Mouse (Mus musculus): Measurements from ENCODE around the gene Csrp3. TPM values are rescaled to one million over a fixed set of nuclear protein-coding genes. Genes with fewer than 3 reads are reported as not detected.

The Csrp3 gene
- polyA plus RNA-seq, 1 experiment from 2014 or later: 101 TPM

GRCm38 (mm10) chr7:48881971-48882609 is 34.3 kb upstream of the Csrp3 start:
- 2% methylated on average over 28 of the region's 28 CpGs for WGBS
- 0 out of 2 replicates have a peak, but pooled peaks cover 4% of the 10 kb centered on the region for H3K36me3 ChIP-seq
- H3K27me3 ChIP-seq: peaks cover 11% of the 10 kb centered on the region; the same call in 1 of the 2 replicates
- peak overlapping the region; percentile 94 for H3K4me2 ChIP-seq (replicated peaks)
- no peaks in the 10 kb centered on the region for H3K9me3 ChIP-seq (replicated peaks)
- H3K4me1 ChIP-seq: peaks cover 23% of the 10 kb centered on the region; the same call in 1 of the 2 replicates
- no peak for ATAC-seq (ENCODE audit: insufficient number of reproducible peaks, low FRiP score, low TSS enrichment, low read depth)
- peak overlapping the region; percentile 87 for H3K4me3 ChIP-seq (replicated peaks)
- H3K27ac ChIP-seq (replicated peaks): peak overlapping the region; percentile 61
- peak overlapping the region; percentile 39 for H3K9ac ChIP-seq

GRCm38 (mm10) chr7:48881486-48881885 is 33.7 kb upstream of the Csrp3 start, which contains the start of gene E2f8:
TSS of gene E2f8 (minus strand) at chr7:48881596.
- Histone ChIP-seq H3K4me1 (peaks cover 20% of the 10 kb centered on the region; the same call in 1 of the 2 replicates), H3K27ac (replicated peaks) (peak within 1 kb of the TSS; percentile 83), H3K4me2 (replicated peaks) (peak within 1 kb of the TSS; percentile 94), H3K36me3 (0 out of 2 replicates have a peak, but pooled peaks cover 9% of the 10 kb centered on the region), H3K9ac (peak within 1 kb of the TSS; percentile 62), H3K9me3 (replicated peaks) (no peaks in the 10 kb centered on the region), H3K4me3 (replicated peaks) (peak within 1 kb of the TSS; percentile 87), H3K27me3 (peaks cover 11% of the 10 kb centered on the region; the same call in 1 of the 2 replicates)
- peak; percentile 86 for ATAC-seq (ENCODE audit: insufficient number of reproducible peaks, low FRiP score, low TSS enrichment, low read depth)
- WGBS: under 1% methylated on average over 41 of the region's 41 CpGs

- under 1% methylated on average over 73 of the region's 77 CpGs for WGBS
- Histone ChIP-seq H3K9me3 (replicated peaks) (no peaks in the 10 kb centered on the region), H3K4me1 (peaks cover 20% of the 10 kb centered on the region; the same call in 1 of the 2 replicates), H3K4me2 (replicated peaks) (peak overlapping the region; percentile 94), H3K27ac (replicated peaks) (peak overlapping the region; percentile 83), H3K4me3 (replicated peaks) (peak overlapping the region; percentile 87), H3K36me3 (0 out of 2 replicates have a peak, but pooled peaks cover 11% of the 10 kb centered on the region), H3K27me3 (peaks cover 11% of the 10 kb centered on the region; the same call in 1 of the 2 replicates), H3K9ac (peak overlapping the region; percentile 62)
- ATAC-seq (ENCODE audit: insufficient number of reproducible peaks, low FRiP score, low TSS enrichment, low read depth): peak; percentile 97
Measured at GRCm38 (mm10) chr7:48880591-48881481, 33.0 kb upstream of the Csrp3 start.

- 42% methylated on average over 3 of the region's 3 CpGs for WGBS
- Histone ChIP-seq H3K36me3 (peaks cover 23% of the 10 kb centered on the region; the same call in 1 of the 2 replicates), H3K4me2 (replicated peaks) (peak overlapping the region; percentile 42), H3K9ac (no peak overlapping the region), H3K27ac (replicated peaks) (no peak overlapping the region), H3K4me3 (replicated peaks) (peak overlapping the region; percentile 24), H3K27me3 (peaks cover 11% of the 10 kb centered on the region; the same call in 1 of the 2 replicates), H3K4me1 (peaks cover 20% of the 10 kb centered on the region; the same call in 1 of the 2 replicates), H3K9me3 (replicated peaks) (no peaks in the 10 kb centered on the region)
- no peak for ATAC-seq (ENCODE audit: insufficient number of reproducible peaks, low FRiP score, low TSS enrichment, low read depth)
Measured at GRCm38 (mm10) chr7:48879574-48879973, 31.7 kb upstream of the Csrp3 start.

GRCm38 (mm10) chr7:48877786-48878390 is 30.1 kb upstream of the Csrp3 start:
- Histone ChIP-seq H3K36me3 (peaks cover 37% of the 10 kb centered on the region), H3K4me3 (replicated peaks) (no peak overlapping the region), H3K27me3 (peaks cover 7% of the 10 kb centered on the region; the same call in 1 of the 2 replicates), H3K4me1 (peaks cover 19% of the 10 kb centered on the region; the same call in 1 of the 2 replicates), H3K4me2 (replicated peaks) (0 out of 2 replicates have a peak overlapping the region, but pooled peaks have one; percentile 17), H3K27ac (replicated peaks) (no peak overlapping the region), H3K9ac (no peak overlapping the region), H3K9me3 (replicated peaks) (no peaks in the 10 kb centered on the region)
- WGBS: 79% methylated on average over 15 of the region's 15 CpGs
- ATAC-seq (ENCODE audit: insufficient number of reproducible peaks, low FRiP score, low TSS enrichment, low read depth): no peak

GRCm38 (mm10) chr7:48876526-48876925 is 28.7 kb upstream of the Csrp3 start:
- Histone ChIP-seq H3K4me2 (replicated peaks) (no peak overlapping the region), H3K4me3 (replicated peaks) (no peak overlapping the region), H3K36me3 (peaks cover 51% of the 10 kb centered on the region), H3K4me1 (peaks cover 8% of the 10 kb centered on the region; the same call in 1 of the 2 replicates), H3K27me3 (no peaks in the 10 kb centered on the region), H3K9ac (no peak overlapping the region), H3K9me3 (replicated peaks) (no peaks in the 10 kb centered on the region), H3K27ac (replicated peaks) (no peak overlapping the region)
- ATAC-seq (ENCODE audit: insufficient number of reproducible peaks, low FRiP score, low TSS enrichment, low read depth): no peak
- 69% methylated on average over 4 of the region's 4 CpGs for WGBS

- no peak overlapping the region for H3K9ac ChIP-seq
- H3K27ac ChIP-seq (replicated peaks): no peak overlapping the region
- peaks cover 65% of the 10 kb centered on the region for H3K36me3 ChIP-seq
- 81% methylated on average over 14 of the region's 14 CpGs for WGBS
- no peak overlapping the region for H3K4me3 ChIP-seq (replicated peaks)
- H3K9me3 ChIP-seq (replicated peaks): no peaks in the 10 kb centered on the region
- peak; percentile 46; the same call in 1 of the 2 replicates for ATAC-seq (ENCODE audit: insufficient number of reproducible peaks, low FRiP score, low TSS enrichment, low read depth)
- no peaks in the 10 kb centered on the region for H3K27me3 ChIP-seq
- peaks cover 8% of the 10 kb centered on the region; the same call in 1 of the 2 replicates for H3K4me1 ChIP-seq
- no peak overlapping the region for H3K4me2 ChIP-seq (replicated peaks)
Measured at GRCm38 (mm10) chr7:48875096-48875495, 27.3 kb upstream of the Csrp3 start.

- ATAC-seq (ENCODE audit: insufficient number of reproducible peaks, low FRiP score, low TSS enrichment, low read depth): no peak
- no peak overlapping the region for H3K4me3 ChIP-seq (replicated peaks)
- peaks cover 81% of the 10 kb centered on the region for H3K36me3 ChIP-seq
- no peaks in the 10 kb centered on the region for H3K27me3 ChIP-seq
- no peaks in the 10 kb centered on the region for H3K9me3 ChIP-seq (replicated peaks)
- H3K27ac ChIP-seq (replicated peaks): no peak overlapping the region
- no peaks in the 10 kb centered on the region for H3K4me1 ChIP-seq
- no peak overlapping the region for H3K4me2 ChIP-seq (replicated peaks)
- WGBS: 93% methylated on average over 11 of the region's 11 CpGs
- H3K9ac ChIP-seq: no peak overlapping the region
Measured at GRCm38 (mm10) chr7:48871292-48871691, 23.5 kb upstream of the Csrp3 start.

GRCm38 (mm10) chr7:48870579-48871180 is 22.8 kb upstream of the Csrp3 start:
- Histone ChIP-seq H3K36me3 (peaks cover 83% of the 10 kb centered on the region), H3K27ac (replicated peaks) (no peak overlapping the region), H3K9me3 (replicated peaks) (no peaks in the 10 kb centered on the region), H3K4me2 (replicated peaks) (no peak overlapping the region), H3K4me1 (no peaks in the 10 kb centered on the region), H3K27me3 (no peaks in the 10 kb centered on the region), H3K9ac (no peak overlapping the region), H3K4me3 (replicated peaks) (no peak overlapping the region)
- 87% methylated on average over 21 of the region's 21 CpGs for WGBS
- no peak for ATAC-seq (ENCODE audit: insufficient number of reproducible peaks, low FRiP score, low TSS enrichment, low read depth)

GRCm38 (mm10) chr7:48870144-48870543 is 22.3 kb upstream of the Csrp3 start:
- H3K9me3 ChIP-seq (replicated peaks): no peaks in the 10 kb centered on the region
- no peak overlapping the region for H3K9ac ChIP-seq
- no peak overlapping the region for H3K27ac ChIP-seq (replicated peaks)
- no peaks in the 10 kb centered on the region for H3K27me3 ChIP-seq
- no peak overlapping the region for H3K4me3 ChIP-seq (replicated peaks)
- H3K36me3 ChIP-seq: peaks cover 83% of the 10 kb centered on the region
- no peaks in the 10 kb centered on the region for H3K4me1 ChIP-seq
- H3K4me2 ChIP-seq (replicated peaks): no peak overlapping the region
- 75% methylated on average over 6 of the region's 6 CpGs for WGBS
- ATAC-seq (ENCODE audit: insufficient number of reproducible peaks, low FRiP score, low TSS enrichment, low read depth): no peak
